24 mouse cellular contexts compared by ENCODE assay signal in genomic region chr11:58156871-58157270, GRCm38 (mm10).
"Had no signal": no experiment of that assay in that cellular context is flagged by ENCODE, and none has a peak within 500 bp of the region (broad histone marks: within the 10 kb centered on the region; RNA-seq: fewer than 3 reads in every experiment).

No protein-coding gene starts in this region.

- DNase-seq: gastrocnemius, adult 2 months; gastrocnemius, postnatal 10 days; gastrocnemius, postnatal 25 days; heart, adult 18-20 months; heart, postnatal 10 days; heart, postnatal 4 days; kidney, adult 18-20 months; kidney, adult 8-10 months; kidney, postnatal 10 days; kidney, postnatal 25 days; kidney, postnatal 4 days had no signal

- H3K4me3 ChIP-seq: gastrocnemius, adult 2 months; heart, embryonic 10.5 days; heart, embryonic 12.5 days; hindbrain, embryonic 10.5 days; hindbrain, embryonic 12.5 days; intestine, embryonic 15.5 days; layer of hippocampus, adult 2 months; left cerebral cortex, adult 2 months; limb, embryonic 10.5 days; limb, embryonic 12.5 days had no signal

- H3K4me1 ChIP-seq: hindbrain, embryonic 10.5 days; hindbrain, embryonic 12.5 days; intestine, embryonic 15.5 days; limb, embryonic 10.5 days; limb, embryonic 12.5 days had no signal

- H3K27me3 ChIP-seq: heart, embryonic 12.5 days; hindbrain, embryonic 12.5 days; intestine, embryonic 15.5 days; limb, embryonic 12.5 days had no signal

- H3K9me3 ChIP-seq: heart, embryonic 10.5 days; heart, embryonic 12.5 days; hindbrain, embryonic 10.5 days; hindbrain, embryonic 12.5 days; intestine, embryonic 15.5 days; limb, embryonic 10.5 days; limb, embryonic 12.5 days had no signal

- H3K4me2 ChIP-seq: heart, embryonic 12.5 days; hindbrain, embryonic 12.5 days; hindbrain, embryonic 14.5 days; intestine, embryonic 15.5 days; limb, embryonic 12.5 days had no signal

- ATAC-seq: hindbrain, embryonic 16.5 days; inflammation-experienced regulatory T-cells, adult 6 months; intestine, embryonic 15.5 days; intestine, postnatal 0 days had no signal

- H3K27ac ChIP-seq: gastrocnemius, adult 2 months; heart, embryonic 10.5 days; hindbrain, embryonic 10.5 days; hindbrain, embryonic 12.5 days; hindbrain, embryonic 14.5 days; intestine, embryonic 15.5 days; layer of hippocampus, adult 2 months; left cerebral cortex, adult 2 months; limb, embryonic 10.5 days; limb, embryonic 12.5 days had no signal

- H3K9ac ChIP-seq: heart, embryonic 12.5 days; hindbrain, embryonic 12.5 days; hindbrain, embryonic 14.5 days; intestine, embryonic 15.5 days; limb, embryonic 12.5 days had no signal
